Mouse (Mus musculus): Measurements from ENCODE around the gene Hsf5. TPM values are rescaled to one million over a fixed set of nuclear protein-coding genes. Genes with fewer than 3 reads are reported as not detected.

Gene Hsf5
- polyA plus RNA-seq, 1 experiment from 2014 or later: 0.49 TPM

DNA sequence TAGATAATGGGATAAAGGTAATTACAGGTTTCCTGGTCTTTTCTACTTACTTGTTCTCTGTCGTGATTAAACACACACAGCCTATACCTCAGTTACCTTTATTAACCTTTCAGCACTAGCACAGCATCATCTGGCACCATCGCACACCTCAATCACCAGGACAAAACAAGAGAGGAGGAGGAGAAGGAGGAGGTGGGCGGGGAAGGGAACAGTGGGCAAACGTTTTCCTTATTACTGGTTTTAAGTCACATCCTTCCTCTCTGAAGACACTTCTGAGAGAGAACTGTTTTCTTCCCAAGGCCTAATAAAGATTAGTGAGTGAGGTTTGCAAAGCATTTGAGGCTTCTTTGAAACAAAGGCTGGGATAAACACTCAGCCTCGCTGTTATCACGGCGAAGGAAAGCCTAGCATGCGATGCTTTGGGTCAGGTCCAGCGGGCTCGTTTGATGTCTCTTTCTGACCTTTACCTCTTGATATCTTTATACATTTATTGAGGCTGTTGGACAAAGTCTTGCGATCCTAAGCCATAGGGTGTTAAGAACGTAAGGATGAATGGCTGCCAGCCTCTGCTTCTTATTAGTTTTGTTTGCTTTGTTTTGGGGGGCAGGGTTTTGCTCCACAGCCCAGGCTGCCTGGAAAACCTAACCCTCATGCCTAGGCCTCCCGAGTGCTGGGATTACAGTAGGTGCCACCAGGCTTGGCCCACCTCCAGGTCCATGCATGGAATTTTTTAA lies 66.0 kb downstream of the Hsf5 start:
- H3K27ac ChIP-seq: no peak overlapping the region
- H3K4me2 ChIP-seq: no peak overlapping the region
- H3K36me3 ChIP-seq (replicated peaks): no peaks in the 10 kb centered on the region
- no peak for ATAC-seq (ENCODE audit: low FRiP score)
- H3K9me3 ChIP-seq: no peaks in the 10 kb centered on the region
- WGBS: 49% methylated on average over 13 of the region's 13 CpGs
- no peak overlapping the region for H3K4me3 ChIP-seq (replicated peaks)
- H3K4me1 ChIP-seq: no peaks in the 10 kb centered on the region
- no peaks in the 10 kb centered on the region for H3K27me3 ChIP-seq
- no peak overlapping the region for H3K9ac ChIP-seq

DNA sequence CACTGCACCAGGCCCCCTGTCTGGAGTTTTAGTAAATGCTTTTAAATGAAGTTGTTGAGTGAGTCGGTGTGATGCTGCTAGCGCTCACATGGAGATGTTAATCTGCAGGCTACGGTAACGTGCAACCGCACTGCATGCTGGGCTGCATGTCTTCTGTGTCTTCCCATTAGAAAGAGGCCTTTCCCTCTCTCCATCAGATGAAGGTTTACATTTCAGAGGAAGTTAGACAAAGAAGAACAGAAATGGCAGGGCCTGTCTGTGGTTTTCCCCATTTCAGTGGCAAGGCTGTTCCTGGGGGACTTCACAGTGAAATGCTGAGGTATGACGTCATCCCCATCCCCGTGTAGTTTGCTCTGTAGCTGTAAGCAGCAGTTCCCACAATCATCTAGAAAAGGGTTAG lies 69.4 kb downstream of the Hsf5 start:
- Histone ChIP-seq H3K27me3 (no peaks in the 10 kb centered on the region), H3K36me3 (replicated peaks) (no peaks in the 10 kb centered on the region), H3K9ac (no peak overlapping the region), H3K4me1 (peaks cover 10% of the 10 kb centered on the region), H3K4me2 (no peak overlapping the region), H3K9me3 (no peaks in the 10 kb centered on the region), H3K27ac (no peak overlapping the region), H3K4me3 (replicated peaks) (no peak overlapping the region)
- no peak for ATAC-seq (ENCODE audit: low FRiP score)
- 74% methylated on average over 7 of the region's 7 CpGs for WGBS

DNA sequence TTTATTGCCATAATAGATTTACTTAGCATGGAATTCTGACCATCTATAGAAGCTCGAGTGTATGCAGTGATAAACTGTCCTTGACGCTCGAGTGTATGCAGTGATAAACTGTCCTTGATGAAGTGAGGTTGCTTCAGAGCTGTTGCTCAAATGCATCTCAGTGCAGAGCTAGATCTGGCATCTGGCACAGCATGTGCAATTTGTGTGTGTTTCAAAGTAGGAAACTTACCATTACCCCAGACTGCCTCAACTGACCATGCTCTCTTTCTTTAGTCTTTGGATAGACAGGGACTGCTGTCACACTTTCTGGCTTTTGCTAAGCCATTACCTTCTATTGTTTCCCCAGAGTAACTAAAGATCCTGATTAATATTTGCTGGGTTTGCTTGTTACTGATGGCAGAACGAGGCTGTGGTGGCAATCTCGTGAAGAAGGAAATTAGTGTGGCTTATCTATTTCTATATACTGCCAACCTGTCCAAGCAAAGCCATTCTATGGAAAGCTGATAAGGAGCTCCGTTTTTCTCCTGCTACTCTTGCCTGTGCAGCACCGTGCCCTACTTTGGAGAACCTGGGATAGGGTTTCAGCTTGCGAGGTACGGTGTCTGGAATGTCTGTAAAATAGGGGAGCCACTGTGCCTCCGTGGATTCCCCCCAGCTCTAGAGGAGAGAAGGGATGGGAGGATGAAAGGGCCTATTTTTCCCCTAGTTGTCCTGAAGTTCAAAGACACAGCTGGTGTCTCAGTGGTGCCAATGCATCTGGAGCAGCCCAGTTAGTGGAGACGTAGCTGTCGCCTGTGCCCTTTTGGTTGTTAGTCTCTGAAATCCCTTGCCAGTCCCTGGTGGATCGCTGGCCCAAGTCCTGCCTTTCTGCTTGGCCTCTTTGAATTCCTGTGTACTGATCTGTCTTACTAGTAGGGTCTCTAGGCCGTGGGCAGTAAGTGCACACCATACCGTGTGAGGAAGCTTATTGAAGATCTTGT lies 70.6 kb downstream of the Hsf5 start:
- H3K9me3 ChIP-seq: no peaks in the 10 kb centered on the region
- no peak overlapping the region for H3K9ac ChIP-seq
- ATAC-seq (ENCODE audit: low FRiP score): no peak
- WGBS: 77% methylated on average over 15 of the region's 15 CpGs
- peaks cover 10% of the 10 kb centered on the region for H3K4me1 ChIP-seq
- no peak overlapping the region for H3K4me2 ChIP-seq
- no peaks in the 10 kb centered on the region for H3K36me3 ChIP-seq (replicated peaks)
- H3K27ac ChIP-seq: 0 out of 2 replicates have a peak overlapping the region, but pooled peaks have one; percentile 5
- no peaks in the 10 kb centered on the region for H3K27me3 ChIP-seq
- no peak overlapping the region for H3K4me3 ChIP-seq (replicated peaks)

DNA sequence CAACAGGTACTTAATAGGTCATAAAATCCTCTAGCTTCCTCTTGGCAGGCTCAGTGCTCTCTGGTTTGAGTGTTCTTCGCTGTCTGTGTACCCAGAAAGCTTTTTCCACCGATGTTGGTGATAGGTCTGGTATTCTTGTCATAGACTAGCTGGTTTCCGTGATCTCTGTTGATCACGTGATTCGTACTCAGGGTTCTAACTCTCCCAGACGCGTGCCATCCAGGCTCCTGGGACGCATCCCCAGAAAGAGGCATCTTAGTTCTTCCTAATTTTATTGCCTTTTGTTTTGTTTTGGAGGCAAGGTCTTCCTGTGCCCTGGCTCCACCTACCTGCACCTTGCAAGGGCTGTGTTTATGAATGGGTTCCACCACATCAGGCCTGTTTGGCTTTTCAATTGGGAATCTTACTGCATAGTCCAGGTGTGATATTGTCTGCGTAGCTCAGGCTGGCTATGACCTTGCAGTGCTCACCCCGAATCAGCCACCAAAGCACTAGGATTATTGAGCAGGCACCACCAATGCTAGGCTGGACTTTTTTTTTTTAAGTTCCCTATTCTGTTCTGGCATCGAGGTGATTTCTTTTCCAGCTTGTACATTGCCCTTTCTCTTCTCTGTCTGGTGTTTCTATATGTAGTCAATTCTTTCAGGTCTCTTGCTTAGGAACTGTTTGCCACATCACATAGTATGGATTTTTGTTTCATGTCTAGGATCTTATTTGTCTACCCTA lies 71.7 kb downstream of the Hsf5 start:
- Histone ChIP-seq H3K9ac (no peak overlapping the region), H3K27me3 (no peaks in the 10 kb centered on the region), H3K4me3 (replicated peaks) (no peak overlapping the region), H3K9me3 (no peaks in the 10 kb centered on the region), H3K4me1 (peaks cover 10% of the 10 kb centered on the region), H3K36me3 (replicated peaks) (no peaks in the 10 kb centered on the region), H3K27ac (peak overlapping the region; percentile 65; the same call in 1 of the 2 replicates), H3K4me2 (no peak overlapping the region)
- 93% methylated on average over 11 of the region's 11 CpGs for WGBS
- ATAC-seq (ENCODE audit: low FRiP score): no peak

DNA sequence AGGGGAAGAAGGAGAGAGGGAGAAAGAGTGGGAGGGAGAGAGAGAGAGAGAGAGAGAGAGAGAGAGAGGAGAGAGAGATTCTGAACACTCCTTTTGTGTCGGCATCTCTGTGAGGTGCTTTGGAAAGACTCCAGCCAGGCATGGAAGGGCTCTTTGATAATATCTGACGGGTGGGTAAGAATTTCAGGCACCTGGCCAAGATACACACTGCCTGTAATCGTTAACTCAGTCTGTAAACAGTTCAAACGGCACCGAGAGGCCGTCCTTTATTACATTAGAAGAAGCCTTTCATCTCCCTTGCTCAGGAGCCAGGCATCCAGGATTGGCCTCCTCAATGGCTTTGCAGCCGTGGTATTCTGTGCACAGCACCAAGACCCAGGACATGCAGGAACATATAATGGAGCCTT lies 72.4 kb downstream of the Hsf5 start:
- Histone ChIP-seq H3K27ac (peak overlapping the region; percentile 65), H3K4me2 (peak overlapping the region; percentile 17), H3K9ac (no peak overlapping the region), H3K9me3 (no peaks in the 10 kb centered on the region), H3K36me3 (replicated peaks) (no peaks in the 10 kb centered on the region), H3K4me1 (peaks cover 10% of the 10 kb centered on the region), H3K4me3 (replicated peaks) (no peak overlapping the region), H3K27me3 (no peaks in the 10 kb centered on the region)
- WGBS: 35% methylated on average over 7 of the region's 7 CpGs
- ATAC-seq (ENCODE audit: low FRiP score): no peak

DNA sequence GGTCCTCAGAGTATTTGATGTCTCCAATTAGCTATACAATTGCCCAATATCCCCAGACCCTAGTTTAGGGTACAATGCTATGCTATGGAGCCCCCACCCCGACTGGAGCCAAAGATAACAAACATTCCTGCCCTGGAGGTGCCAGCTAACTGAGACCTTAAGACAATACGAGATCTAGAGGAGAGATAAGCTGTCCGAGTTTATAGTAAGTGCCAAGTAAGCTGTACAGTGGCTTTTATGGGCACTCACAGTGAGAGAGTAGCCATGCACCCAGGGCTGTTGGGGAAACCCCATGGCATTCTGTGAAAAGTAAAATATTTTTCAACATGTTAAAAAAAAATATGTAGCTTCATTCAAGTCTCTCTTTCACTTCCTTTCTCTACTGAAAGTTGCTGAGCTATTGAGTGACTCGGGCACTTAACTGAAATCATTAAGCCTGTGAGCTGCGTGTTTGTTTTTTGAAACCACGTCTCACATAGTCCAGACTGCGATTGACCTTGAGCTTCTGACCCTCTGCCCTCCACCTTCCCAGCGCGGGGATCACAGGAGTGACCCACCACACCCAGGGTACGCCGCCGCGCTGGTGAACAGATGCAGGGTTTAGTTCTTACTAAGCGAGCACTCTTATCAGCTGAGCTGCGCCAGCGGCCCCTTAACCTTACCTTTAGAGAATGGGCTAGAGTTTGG lies 73.2 kb downstream of the Hsf5 start:
- no peak for ATAC-seq (ENCODE audit: low FRiP score)
- H3K9me3 ChIP-seq: no peaks in the 10 kb centered on the region
- 81% methylated on average over 16 of the region's 16 CpGs for WGBS

DNA sequence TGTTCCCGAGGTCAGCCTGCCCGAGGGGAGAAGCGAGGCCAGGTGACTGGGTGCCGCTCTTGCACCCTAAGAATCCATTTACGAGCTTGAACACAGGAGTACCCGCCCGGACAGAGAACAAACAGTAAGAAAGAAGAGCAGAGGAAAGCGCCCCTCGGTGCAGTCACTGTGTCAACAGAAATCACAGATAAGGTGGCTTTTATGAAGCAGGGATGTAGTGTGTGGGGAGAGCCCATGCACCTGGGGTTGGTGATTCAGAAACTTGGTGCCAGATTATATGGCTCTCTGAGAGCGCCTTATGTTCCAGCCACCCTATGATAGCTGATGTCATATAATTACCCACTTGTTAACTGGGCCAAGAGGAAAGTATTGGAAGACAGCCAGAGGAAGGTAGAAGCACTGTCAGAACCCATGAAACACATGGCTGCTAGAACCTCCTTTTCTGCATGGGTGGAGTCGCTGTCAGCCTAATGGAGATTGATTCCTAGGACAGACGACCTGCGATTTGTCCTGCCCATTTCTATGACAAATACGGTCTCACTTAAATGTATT lies 80.2 kb downstream of the Hsf5 start:
- no peak for ATAC-seq (ENCODE audit: low FRiP score)
- Histone ChIP-seq H3K4me2 (no peak overlapping the region), H3K4me3 (replicated peaks) (no peak overlapping the region), H3K9me3 (no peaks in the 10 kb centered on the region), H3K9ac (no peak overlapping the region), H3K27ac (no peak overlapping the region), H3K4me1 (no peaks in the 10 kb centered on the region), H3K27me3 (no peaks in the 10 kb centered on the region), H3K36me3 (replicated peaks) (no peaks in the 10 kb centered on the region)
- 89% methylated on average over 14 of the region's 14 CpGs for WGBS

More for the DNA sequence above, 73.2 kb downstream of the Hsf5 start:
- Histone ChIP-seq H3K4me1 (peaks cover 10% of the 10 kb centered on the region), H3K4me3 (replicated peaks) (no peak overlapping the region), H3K27me3 (no peaks in the 10 kb centered on the region), H3K9ac (no peak overlapping the region), H3K4me2 (peak overlapping the region; percentile 17; the same call in 1 of the 2 replicates), H3K27ac (peak overlapping the region; percentile 65), H3K36me3 (replicated peaks) (no peaks in the 10 kb centered on the region)

DNA sequence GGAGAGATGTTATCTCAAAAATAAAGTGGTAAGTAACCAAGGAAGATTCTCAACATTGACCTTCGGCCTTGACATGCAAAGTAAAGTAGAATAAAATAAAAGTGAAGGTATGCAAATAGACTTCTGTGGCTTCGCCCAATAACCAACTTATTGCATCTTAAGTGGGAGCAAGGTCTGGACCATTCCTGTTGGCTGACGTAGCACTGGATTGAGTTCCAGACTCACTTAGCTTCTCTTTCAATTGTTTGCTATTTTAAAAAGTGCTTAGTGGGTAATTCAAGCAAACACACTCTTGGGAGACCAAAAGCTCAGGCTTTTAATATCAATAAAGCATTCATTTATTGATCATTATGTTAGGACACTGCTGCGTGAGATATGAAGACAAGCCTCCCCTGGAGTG lies 81.2 kb downstream of the Hsf5 start:
- no peaks in the 10 kb centered on the region for H3K9me3 ChIP-seq
- no peak for ATAC-seq (ENCODE audit: low FRiP score)

DNA sequence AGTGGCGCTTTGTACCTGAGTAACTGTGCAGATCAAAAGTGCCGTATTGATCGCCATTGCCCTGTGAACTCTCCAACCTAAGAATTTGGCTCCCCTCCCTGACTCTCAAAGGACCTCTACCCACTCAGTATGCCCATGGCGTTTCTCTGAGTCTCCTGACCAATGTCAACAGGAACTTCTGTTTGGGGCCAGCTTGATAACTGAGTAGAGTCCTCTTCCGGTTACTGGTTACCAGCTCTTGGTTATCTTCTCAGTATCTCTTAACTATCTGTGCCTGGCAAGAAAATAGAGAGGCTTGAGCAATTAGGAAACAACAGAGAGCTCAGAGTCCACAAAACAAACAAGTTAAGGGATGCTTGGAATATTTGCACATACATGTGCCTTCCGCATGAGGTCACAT lies 84.1 kb downstream of the Hsf5 start:
- no peaks in the 10 kb centered on the region for H3K36me3 ChIP-seq (replicated peaks)
- H3K9ac ChIP-seq: no peak overlapping the region
- H3K27me3 ChIP-seq: no peaks in the 10 kb centered on the region
- H3K4me2 ChIP-seq: no peak overlapping the region
- H3K4me3 ChIP-seq (replicated peaks): no peak overlapping the region
- peaks cover 4% of the 10 kb centered on the region; the same call in 1 of the 2 replicates for H3K4me1 ChIP-seq
- no peaks in the 10 kb centered on the region for H3K9me3 ChIP-seq
- 89% methylated on average over 6 of the region's 6 CpGs for WGBS
- ATAC-seq (ENCODE audit: low FRiP score): no peak
- H3K27ac ChIP-seq: no peak overlapping the region

More for the DNA sequence above, 81.2 kb downstream of the Hsf5 start:
- Histone ChIP-seq H3K27ac (no peak overlapping the region), H3K9ac (no peak overlapping the region), H3K27me3 (no peaks in the 10 kb centered on the region), H3K4me1 (no peaks in the 10 kb centered on the region), H3K36me3 (replicated peaks) (no peaks in the 10 kb centered on the region), H3K4me2 (no peak overlapping the region), H3K4me3 (replicated peaks) (no peak overlapping the region)
- WGBS: 89% methylated on average over 4 of the region's 4 CpGs

DNA sequence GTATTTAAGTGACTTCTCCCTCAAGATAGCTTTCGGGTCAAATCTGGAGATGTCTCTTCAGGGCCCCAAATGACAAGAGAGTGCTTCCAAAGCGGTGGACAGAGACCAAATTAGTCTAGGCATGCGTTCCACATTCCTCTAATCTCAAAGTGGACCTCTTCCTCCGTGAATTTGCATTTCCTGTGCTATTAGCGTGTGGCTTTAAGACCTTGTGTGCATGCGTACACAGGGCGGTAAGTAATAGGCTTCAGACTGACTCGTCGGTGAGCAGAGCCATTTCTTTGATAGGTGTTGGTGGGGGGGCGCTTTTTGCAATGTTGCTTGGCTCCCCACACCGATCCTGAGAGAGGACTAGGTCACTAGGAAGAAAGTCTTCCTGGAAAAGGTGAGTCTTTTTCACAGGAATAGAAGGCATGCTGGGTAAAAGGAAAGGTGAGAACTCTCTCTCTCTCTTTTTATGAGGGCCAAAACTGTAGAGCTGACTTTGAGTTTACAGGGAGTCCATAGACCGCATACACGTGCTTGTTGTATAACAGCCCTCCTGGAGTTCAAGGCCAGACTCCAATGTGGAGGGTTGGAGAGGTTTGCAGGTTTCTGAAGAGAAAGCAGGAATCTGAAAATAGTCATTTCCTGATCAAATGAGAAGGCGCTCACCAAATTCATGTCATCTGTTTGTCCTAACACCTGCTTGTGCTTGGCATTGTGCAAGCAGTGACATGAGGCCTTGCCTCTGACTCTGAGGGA lies 85.1 kb downstream of the Hsf5 start:
- H3K36me3 ChIP-seq (replicated peaks): no peaks in the 10 kb centered on the region
- H3K27ac ChIP-seq: no peak overlapping the region
- no peak overlapping the region for H3K4me3 ChIP-seq (replicated peaks)
- H3K9ac ChIP-seq: no peak overlapping the region
- ATAC-seq (ENCODE audit: low FRiP score): no peak
- 85% methylated on average over 14 of the region's 14 CpGs for WGBS
- H3K27me3 ChIP-seq: no peaks in the 10 kb centered on the region
- no peaks in the 10 kb centered on the region for H3K9me3 ChIP-seq
- peaks cover 4% of the 10 kb centered on the region; the same call in 1 of the 2 replicates for H3K4me1 ChIP-seq
- no peak overlapping the region for H3K4me2 ChIP-seq

DNA sequence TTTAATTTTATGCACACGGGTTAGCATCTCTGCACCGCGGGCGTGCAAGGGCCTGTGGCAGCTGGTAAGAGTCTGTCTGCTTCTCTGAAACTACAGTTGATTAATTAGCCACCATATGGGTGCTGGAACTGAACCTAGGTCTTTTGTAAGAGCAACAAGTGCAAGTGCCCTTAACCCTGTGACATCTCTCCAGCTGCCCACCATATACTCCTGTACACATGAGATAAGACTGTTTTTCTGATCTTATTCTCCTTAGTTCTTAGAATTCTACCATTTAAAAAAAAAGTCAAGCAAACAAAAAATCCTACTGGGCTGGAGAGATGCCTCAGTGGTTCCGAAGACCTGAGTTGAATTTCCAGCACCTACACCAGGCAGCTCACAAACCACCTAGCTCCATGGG lies 86.7 kb downstream of the Hsf5 start:
- H3K27me3 ChIP-seq: peaks cover 4% of the 10 kb centered on the region; the same call in 1 of the 2 replicates
- 90% methylated on average over 5 of the region's 5 CpGs for WGBS

More for the DNA sequence above, 86.7 kb downstream of the Hsf5 start:
- H3K4me1 ChIP-seq: peaks cover 8% of the 10 kb centered on the region; the same call in 1 of the 2 replicates
- no peak overlapping the region for H3K4me2 ChIP-seq
- no peaks in the 10 kb centered on the region for H3K9me3 ChIP-seq
- H3K27ac ChIP-seq: no peak overlapping the region
- no peak overlapping the region for H3K9ac ChIP-seq
- no peak overlapping the region for H3K4me3 ChIP-seq (replicated peaks)
- H3K36me3 ChIP-seq (replicated peaks): no peaks in the 10 kb centered on the region
- no peak for ATAC-seq (ENCODE audit: low FRiP score)

Measured in forebrain, embryonic 12.5 days (tissue).